Mouse (Mus musculus): ENCODE results near the gene Atad5.

DNA sequence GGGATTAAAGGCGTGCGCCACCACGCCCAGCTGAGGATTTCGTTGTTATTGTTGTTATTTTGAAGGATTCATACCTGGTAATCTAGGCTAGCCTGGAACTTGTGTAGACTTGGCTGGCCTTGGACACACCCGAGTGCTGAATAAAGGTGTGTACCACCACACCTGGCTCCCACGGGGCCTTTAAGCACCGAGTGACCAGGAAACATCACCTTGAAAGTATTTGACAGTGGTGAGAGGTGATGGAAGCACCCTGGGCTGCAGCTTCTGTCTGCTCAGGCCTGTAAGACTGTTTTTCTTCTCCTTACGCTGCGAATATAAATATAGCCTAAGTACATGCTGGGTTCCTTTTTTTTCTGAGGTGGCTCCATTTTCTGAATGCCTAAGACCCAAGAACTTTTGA lies 78.9 kb downstream of the Atad5 start:
- TF ChIP-seq GATA1 (IDR thresholded peaks at IDR 0.05; ENCODE audit: borderline replicate concordance, low read length), result no peak
- TF ChIP-seq FLI1 (IDR thresholded peaks at IDR 0.05; ENCODE audit: low read length), result no peak
